Comparison of ENCODE assay signal across 15 mouse cellular contexts in genomic region chr14:46893961-46894360, GRCm38 (mm10). TPM values are rescaled to one million over a fixed set of nuclear protein-coding genes. Genes with fewer than 3 reads are reported as not detected.
DNase-seq lines count a peak whose midpoint lies in the region; ATAC-seq lines count a peak whose summit lies in the region.
"Had no signal": no experiment of that assay in that cellular context is flagged by ENCODE, and none has a peak within 500 bp of the region (broad histone marks: within the 10 kb centered on the region; RNA-seq: fewer than 3 reads in every experiment).

No protein-coding gene starts in this region.

- peaks cover 56% of the 10 kb centered on the region for H3K36me3 ChIP-seq in heart, embryonic 13.5 days
- H3K36me3 ChIP-seq in embryonic facial prominence, embryonic 13.5 days, result peaks cover 21% of the 10 kb centered on the region
- peaks cover 6% of the 10 kb centered on the region for H3K36me3 ChIP-seq in embryonic facial prominence, embryonic 15.5 days
- no peaks in the 10 kb centered on the region for H3K36me3 ChIP-seq in hindbrain, embryonic 13.5 days
- H3K36me3 ChIP-seq: forebrain, embryonic 12.5 days; intestine, embryonic 15.5 days had no signal

- H3K9ac ChIP-seq in heart, embryonic 13.5 days, result no peak overlapping the region
- H3K9ac ChIP-seq in embryonic facial prominence, embryonic 13.5 days, result no peak overlapping the region
- H3K9ac ChIP-seq in embryonic facial prominence, embryonic 15.5 days, result no peak overlapping the region
- no peak overlapping the region for H3K9ac ChIP-seq in hindbrain, embryonic 13.5 days
- H3K9ac ChIP-seq: forebrain, embryonic 12.5 days; forebrain, postnatal 0 days; hindbrain, embryonic 14.5 days; intestine, embryonic 15.5 days had no signal

- no peak overlapping the region for H3K4me3 ChIP-seq in heart, embryonic 13.5 days
- H3K4me3 ChIP-seq in embryonic facial prominence, embryonic 13.5 days, result no peak overlapping the region
- no peak overlapping the region for H3K4me3 ChIP-seq in embryonic facial prominence, embryonic 15.5 days (replicated peaks)
- no peak overlapping the region for H3K4me3 ChIP-seq in hindbrain, embryonic 13.5 days
- H3K4me3 ChIP-seq: forebrain, embryonic 12.5 days; intestine, embryonic 15.5 days had no signal

- no peak for ATAC-seq in heart, embryonic 13.5 days (ENCODE audit: extremely low read depth, insufficient number of reproducible peaks, low FRiP score, low TSS enrichment)
- ATAC-seq in embryonic facial prominence, embryonic 13.5 days (ENCODE audit: insufficient number of reproducible peaks, insufficient read depth, low FRiP score, low TSS enrichment, low read depth), result no peak
- ATAC-seq in embryonic facial prominence, embryonic 15.5 days (ENCODE audit: insufficient number of reproducible peaks, low FRiP score, low TSS enrichment, low read depth), result no peak
- no peak for ATAC-seq in hindbrain, embryonic 13.5 days (ENCODE audit: low FRiP score)
- ATAC-seq: forebrain, postnatal 0 days; intestine, embryonic 15.5 days had no signal

- DNase-seq in heart, adult 8-10 months (ENCODE audit: low spot score), result no peak
- DNase-seq in ovary, postnatal 10 days (ENCODE audit: low spot score), result no peak
- DNase-seq: adrenal gland, adult 2 months; adrenal gland, postnatal 25 days; cerebellum, adult 2 months; cerebellum, postnatal 10 days; forebrain, postnatal 0 days; kidney, adult 2 months had no signal

- no peaks in the 10 kb centered on the region for H3K9me3 ChIP-seq in heart, embryonic 13.5 days
- H3K9me3 ChIP-seq in embryonic facial prominence, embryonic 13.5 days, result no peaks in the 10 kb centered on the region
- H3K9me3 ChIP-seq in embryonic facial prominence, embryonic 15.5 days (replicated peaks), result no peaks in the 10 kb centered on the region
- no peaks in the 10 kb centered on the region for H3K9me3 ChIP-seq in hindbrain, embryonic 13.5 days
- H3K9me3 ChIP-seq: forebrain, embryonic 12.5 days; intestine, embryonic 15.5 days had no signal

- WGBS in heart, embryonic 13.5 days, result 64% methylated on average over 10 of the region's 10 CpGs
- WGBS in embryonic facial prominence, embryonic 13.5 days, result 40% methylated on average over 10 of the region's 10 CpGs
- WGBS in embryonic facial prominence, embryonic 15.5 days, result 44% methylated on average over 10 of the region's 10 CpGs
- WGBS in hindbrain, embryonic 13.5 days, result 91% methylated on average over 10 of the region's 10 CpGs

- no peaks in the 10 kb centered on the region for H3K27me3 ChIP-seq in heart, embryonic 13.5 days (replicated peaks)
- H3K27me3 ChIP-seq in embryonic facial prominence, embryonic 13.5 days, result no peaks in the 10 kb centered on the region
- no peaks in the 10 kb centered on the region for H3K27me3 ChIP-seq in embryonic facial prominence, embryonic 15.5 days
- H3K27me3 ChIP-seq in hindbrain, embryonic 13.5 days, result no peaks in the 10 kb centered on the region
- H3K27me3 ChIP-seq: forebrain, embryonic 12.5 days; intestine, embryonic 15.5 days had no signal

- H3K4me2 ChIP-seq in heart, embryonic 13.5 days, result no peak overlapping the region
- H3K4me2 ChIP-seq in embryonic facial prominence, embryonic 13.5 days, result peak overlapping the region; percentile 18; the same call in 1 of the 2 replicates
- H3K4me2 ChIP-seq in embryonic facial prominence, embryonic 15.5 days (replicated peaks), result no peak overlapping the region
- H3K4me2 ChIP-seq in hindbrain, embryonic 13.5 days, result no peak overlapping the region
- H3K4me2 ChIP-seq: forebrain, embryonic 12.5 days; hindbrain, embryonic 14.5 days; intestine, embryonic 15.5 days had no signal

- peak overlapping the region; percentile 38; the same call in 1 of the 2 replicates for H3K27ac ChIP-seq in heart, embryonic 13.5 days (replicated peaks)
- H3K27ac ChIP-seq in embryonic facial prominence, embryonic 13.5 days, result peak overlapping the region; percentile 62
- peak overlapping the region; percentile 35 for H3K27ac ChIP-seq in embryonic facial prominence, embryonic 15.5 days (replicated peaks)
- H3K27ac ChIP-seq in hindbrain, embryonic 13.5 days, result no peak overlapping the region
- H3K27ac ChIP-seq: forebrain, embryonic 12.5 days; hindbrain, embryonic 14.5 days; intestine, embryonic 15.5 days had no signal

- H3K4me1 ChIP-seq in heart, embryonic 13.5 days, result peaks cover 73% of the 10 kb centered on the region
- peaks cover 30% of the 10 kb centered on the region for H3K4me1 ChIP-seq in embryonic facial prominence, embryonic 13.5 days
- H3K4me1 ChIP-seq in embryonic facial prominence, embryonic 15.5 days, result peaks cover 17% of the 10 kb centered on the region
- no peaks in the 10 kb centered on the region for H3K4me1 ChIP-seq in hindbrain, embryonic 13.5 days (replicated peaks)
- H3K4me1 ChIP-seq: forebrain, embryonic 12.5 days had no signal

RNA-seq across cellular contexts. Expression of gene Samd4, which starts 11.3 kb away (rescaled TPM):
- polyA plus RNA-seq in heart, embryonic 13.5 days (2015; fragmentation: Nextera tagmentation; extraction: Ambion mirVana), result 13.4 and 16.3 TPM in 2 replicates
- total RNA-seq in heart, adult 8-10 months (2022), result 10 to 100 TPM; 60.6 to 71.1 (median 65.1) TPM
- polyA plus RNA-seq in embryonic facial prominence, embryonic 13.5 days (2015; fragmentation: Nextera tagmentation; extraction: Ambion mirVana), result 10.2 and 12.3 TPM in 2 replicates
- polyA plus RNA-seq in embryonic facial prominence, embryonic 15.5 days (2015; fragmentation: Nextera tagmentation; extraction: Ambion mirVana), result 14.6 and 15.4 TPM in 2 replicates
- polyA plus RNA-seq in hindbrain, embryonic 13.5 days (2015; fragmentation: Nextera tagmentation; extraction: Ambion mirVana), result 3.6 and 3.9 TPM in 2 replicates
